ENCODE assay signal across 7 mouse cellular contexts in genomic region chr12:85110011-85110697, GRCm38 (mm10). TPM values are rescaled to one million over a fixed set of nuclear protein-coding genes. Genes with fewer than 3 reads are reported as not detected.
A peak's percentile ranks its signal among the peaks of the same experiment; 100 is the strongest.
DNase-seq lines count a peak whose midpoint lies in the region; ATAC-seq and TF ChIP-seq lines count a peak whose summit lies in the region.

No protein-coding gene starts in this region.

- peak overlapping the region; percentile 98 for H3K4me3 ChIP-seq in lung, embryonic 14.5 days (ENCODE audit: low read depth, low read length)
- peak overlapping the region; percentile 95 to 99 for H3K4me3 ChIP-seq in heart, embryonic 14.5 days (ENCODE audit: control insufficient read depth in 1 of 2, insufficient read depth in 1 of 2, low read depth in 1 of 2, low read length in 2 of 2)
- H3K4me3 ChIP-seq in liver, embryonic 11.5 days (ENCODE audit: low read depth, low read length): peak overlapping the region; percentile 78
- H3K4me3 ChIP-seq in stomach, embryonic 15.5 days (replicated peaks): peak overlapping the region; percentile 92

- no peaks in the 10 kb centered on the region for H3K27me3 ChIP-seq in lung, embryonic 14.5 days (ENCODE audit: insufficient read depth, low read length)
- no peaks in the 10 kb centered on the region for H3K27me3 ChIP-seq in heart, embryonic 14.5 days (ENCODE audit: control insufficient read depth, insufficient read depth, low read length)
- H3K27me3 ChIP-seq in liver, embryonic 11.5 days (replicated peaks; ENCODE audit: control insufficient read depth, insufficient read depth, low read length): no peaks in the 10 kb centered on the region
- no peaks in the 10 kb centered on the region for H3K27me3 ChIP-seq in stomach, embryonic 15.5 days (replicated peaks)

- peaks cover 15% of the 10 kb centered on the region for H3K36me3 ChIP-seq in lung, embryonic 14.5 days (ENCODE audit: insufficient read depth)
- peaks cover 15% of the 10 kb centered on the region for H3K36me3 ChIP-seq in heart, embryonic 14.5 days (ENCODE audit: control insufficient read depth, insufficient read depth, low read length)
- H3K36me3 ChIP-seq in liver, embryonic 11.5 days (ENCODE audit: control insufficient read depth, insufficient read depth, low read length): 0 out of 2 replicates have a peak, but pooled peaks cover 2% of the 10 kb centered on the region
- no peaks in the 10 kb centered on the region for H3K36me3 ChIP-seq in stomach, embryonic 15.5 days

- DNase-seq in lung, embryonic 14.5 days: peak; percentile 43
- no peak for DNase-seq in lung, postnatal 10 days
- DNase-seq in c-Kit-positive CD71-positive TER-119-negative erythroid progenitor cells, embryonic 14.5 days (ENCODE audit: low read depth): peak; percentile 37
- DNase-seq in liver, embryonic 11.5 days (ENCODE audit: low spot score): no peak
- no peak for DNase-seq in left cerebral cortex, adult 8-10 months (ENCODE audit: low spot score in 2 of 2)

- ATAC-seq in lung, embryonic 14.5 days (ENCODE audit: insufficient read depth): peak; percentile 33
- no peak for ATAC-seq in heart, embryonic 14.5 days (ENCODE audit: insufficient number of reproducible peaks, insufficient read depth, low FRiP score, low read depth)
- no peak; the same call in none of the 2 replicates for ATAC-seq in liver, embryonic 11.5 days (replicated peaks; ENCODE audit: low FRiP score)
- no peak; the same call in 1 of the 2 replicates for ATAC-seq in stomach, embryonic 15.5 days (ENCODE audit: insufficient read depth, low FRiP score, low read depth)

- WGBS in lung, embryonic 14.5 days: 12% methylated on average over 18 of the region's 18 CpGs
- 15% methylated on average over 18 of the region's 18 CpGs for WGBS in heart, embryonic 14.5 days
- WGBS in liver, embryonic 11.5 days: 13% methylated on average over 18 of the region's 18 CpGs
- 11% methylated on average over 18 of the region's 18 CpGs for WGBS in stomach, embryonic 15.5 days

- TF ChIP-seq CTCF in lung, embryonic 14.5 days (IDR thresholded peaks at IDR 0.05; ENCODE audit: low read depth): no peak

- peak overlapping the region; percentile 95 for H3K9ac ChIP-seq in lung, embryonic 14.5 days
- peak overlapping the region; percentile 99 for H3K9ac ChIP-seq in heart, embryonic 14.5 days (ENCODE audit: low read length)
- H3K9ac ChIP-seq in liver, embryonic 11.5 days (ENCODE audit: low read depth, low read length): peak overlapping the region; percentile 82
- peak overlapping the region; percentile 79 for H3K9ac ChIP-seq in stomach, embryonic 15.5 days

- H3K9me3 ChIP-seq in lung, embryonic 14.5 days (ENCODE audit: low read depth, low read length): no peaks in the 10 kb centered on the region
- H3K9me3 ChIP-seq in heart, embryonic 14.5 days (ENCODE audit: control insufficient read depth, low read length): no peaks in the 10 kb centered on the region
- no peaks in the 10 kb centered on the region for H3K9me3 ChIP-seq in liver, embryonic 11.5 days (ENCODE audit: control insufficient read depth, low read length)
- no peaks in the 10 kb centered on the region for H3K9me3 ChIP-seq in stomach, embryonic 15.5 days

- peak overlapping the region; percentile 81 for H3K4me2 ChIP-seq in lung, embryonic 14.5 days
- H3K4me2 ChIP-seq in heart, embryonic 14.5 days (ENCODE audit: low read length): peak overlapping the region; percentile 87
- H3K4me2 ChIP-seq in liver, embryonic 11.5 days: peak overlapping the region; percentile 72
- peak overlapping the region; percentile 80 for H3K4me2 ChIP-seq in stomach, embryonic 15.5 days

- peaks cover 17% of the 10 kb centered on the region for H3K4me1 ChIP-seq in lung, embryonic 14.5 days (ENCODE audit: insufficient read depth)
- peaks cover 15 to 37% of the 10 kb centered on the region in 2 experiments for H3K4me1 ChIP-seq in heart, embryonic 14.5 days (ENCODE audit: control insufficient read depth in 2 of 2, insufficient read depth in 2 of 2, low read length in 2 of 2)
- H3K4me1 ChIP-seq in liver, embryonic 11.5 days (replicated peaks; ENCODE audit: control insufficient read depth, insufficient read depth, low read length): peaks cover 38% of the 10 kb centered on the region
- H3K4me1 ChIP-seq in stomach, embryonic 15.5 days: peaks cover 22% of the 10 kb centered on the region; the same call in 1 of the 2 replicates

- peak overlapping the region; percentile 87 for H3K27ac ChIP-seq in lung, embryonic 14.5 days (ENCODE audit: low read depth)
- H3K27ac ChIP-seq in heart, embryonic 14.5 days (replicated peaks in 1 of 2; ENCODE audit: control insufficient read depth in 1 of 2, insufficient read depth in 1 of 2, low read depth in 2 of 2, low read length in 2 of 2): peak overlapping the region; percentile 89 to 96
- peak overlapping the region; percentile 85 for H3K27ac ChIP-seq in liver, embryonic 11.5 days (ENCODE audit: low read depth, low read length)
- peak overlapping the region; percentile 83 for H3K27ac ChIP-seq in stomach, embryonic 15.5 days

RNA-seq across cellular contexts. Expression of gene Prox2, which starts 0.4 kb away (rescaled TPM):
- polyA plus RNA-seq in lung, embryonic 14.5 days (2014; fragmentation: Nextera tagmentation; extraction: Ambion mirVana): 3.1 and 4.6 TPM in 2 replicates
- polyA plus RNA-seq in heart, embryonic 14.5 days (2014; fragmentation: Nextera tagmentation; extraction: Ambion mirVana): 1.9 and 2.9 TPM in 2 replicates
- polyA plus RNA-seq in liver, embryonic 11.5 days (2014; fragmentation: Nextera tagmentation; extraction: Ambion mirVana): 3.8 and 4.3 TPM in 2 replicates
- 2.9 and 3.0 TPM in 2 replicates for polyA plus RNA-seq in stomach, embryonic 15.5 days (2015; fragmentation: Nextera tagmentation; extraction: Ambion mirVana)
- 1 to 10 TPM; 2.8 to 3.3 (median 3.1) TPM for total RNA-seq in left cerebral cortex, adult 8-10 months (2022)

RNA-seq across cellular contexts. Expression of gene Dlst, which starts 0.5 kb away (rescaled TPM):
- 112 and 115 TPM in 2 replicates for polyA plus RNA-seq in lung, embryonic 14.5 days (2014; fragmentation: Nextera tagmentation; extraction: Ambion mirVana)
- polyA plus RNA-seq in heart, embryonic 14.5 days (2014; fragmentation: Nextera tagmentation; extraction: Ambion mirVana): 197 and 203 TPM in 2 replicates
- polyA plus RNA-seq in liver, embryonic 11.5 days (2014; fragmentation: Nextera tagmentation; extraction: Ambion mirVana): 139 and 143 TPM in 2 replicates
- polyA plus RNA-seq in stomach, embryonic 15.5 days (2015; fragmentation: Nextera tagmentation; extraction: Ambion mirVana): 102 and 106 TPM in 2 replicates
- total RNA-seq in left cerebral cortex, adult 8-10 months (2022): 100 to 1,000 TPM; 140 to 155 (median 152) TPM

RNA-seq across cellular contexts. Expression of gene Rps6kl1, which starts 40.9 kb away (rescaled TPM):
- polyA plus RNA-seq in lung, embryonic 14.5 days (2014; fragmentation: Nextera tagmentation; extraction: Ambion mirVana): 0.91 and 1.0 TPM in 2 replicates
- 0.77 and 1.1 TPM in 2 replicates for polyA plus RNA-seq in heart, embryonic 14.5 days (2014; fragmentation: Nextera tagmentation; extraction: Ambion mirVana)
- 0.99 and 1.1 TPM in 2 replicates for polyA plus RNA-seq in liver, embryonic 11.5 days (2014; fragmentation: Nextera tagmentation; extraction: Ambion mirVana)
- 1.7 and 1.8 TPM in 2 replicates for polyA plus RNA-seq in stomach, embryonic 15.5 days (2015; fragmentation: Nextera tagmentation; extraction: Ambion mirVana)
- 10 to 100 TPM; 35.0 to 37.6 (median 36.6) TPM for total RNA-seq in left cerebral cortex, adult 8-10 months (2022)

Comparison
In these comparisons a context has a peak if more than half of its experiments do, and no peak if none do; other contexts are left out.
1. DNase-seq: peak in lung, embryonic 14.5 days (single experiment) and c-Kit-positive CD71-positive TER-119-negative erythroid progenitor cells, embryonic 14.5 days (single experiment); none in lung, postnatal 10 days (single experiment), liver, embryonic 11.5 days (single experiment) and left cerebral cortex, adult 8-10 months (0 of 2).
2. Peak in every context shown above with its lines, with median percentiles within 50 percentile points of each other: H3K27ac ChIP-seq, H3K4me2 ChIP-seq, H3K4me3 ChIP-seq and H3K9ac ChIP-seq.